Comparison of ENCODE assay signal across 19 mouse cellular contexts in genomic region chr10:110117341-110117740, GRCm38 (mm10).
"Had no signal": no experiment of that assay in that cellular context is flagged by ENCODE, and none has a peak within 500 bp of the region (broad histone marks: within the 10 kb centered on the region; RNA-seq: fewer than 3 reads in every experiment).

No protein-coding gene starts in this region.

- H3K4me1 ChIP-seq: midbrain, embryonic 12.5 days; neural tube, embryonic 13.5 days; neural tube, embryonic 15.5 days; stomach, embryonic 15.5 days had no signal

- H3K27me3 ChIP-seq: midbrain, embryonic 12.5 days; neural tube, embryonic 13.5 days; neural tube, embryonic 15.5 days; stomach, embryonic 15.5 days had no signal

- H3K27ac ChIP-seq: liver, embryonic 14.5 days; midbrain, embryonic 12.5 days; neural tube, embryonic 13.5 days; neural tube, embryonic 15.5 days; stomach, embryonic 15.5 days; stomach, postnatal 0 days had no signal

- DNase-seq: lung, adult 18-20 months; lung, embryonic 14.5 days; lung, postnatal 10 days; lung, postnatal 4 days; retina, postnatal 1 day; right cerebral cortex, adult 18-20 months; right cerebral cortex, postnatal 25 days; right cerebral cortex, postnatal 4 days; spleen, adult 18-20 months; thymus, adult 2 months; thymus, postnatal 25 days; thymus, postnatal 4 days had no signal

- H3K36me3 ChIP-seq: midbrain, embryonic 12.5 days; neural tube, embryonic 13.5 days; neural tube, embryonic 15.5 days; stomach, embryonic 15.5 days had no signal

- H3K9me3 ChIP-seq: midbrain, embryonic 12.5 days; neural tube, embryonic 13.5 days; neural tube, embryonic 15.5 days; stomach, embryonic 15.5 days had no signal

- H3K9ac ChIP-seq: liver, embryonic 14.5 days; lung, embryonic 14.5 days; midbrain, embryonic 12.5 days; neural tube, embryonic 13.5 days; neural tube, embryonic 15.5 days; stomach, embryonic 15.5 days had no signal

- H3K4me3 ChIP-seq: midbrain, embryonic 12.5 days; myocyte; neural tube, embryonic 13.5 days; neural tube, embryonic 15.5 days; stomach, embryonic 15.5 days had no signal

- H3K4me2 ChIP-seq: lung, embryonic 14.5 days; midbrain, embryonic 12.5 days; neural tube, embryonic 13.5 days; neural tube, embryonic 15.5 days; stomach, embryonic 15.5 days had no signal
